Mouse (Mus musculus) layer of hippocampus, adult 11-12 months (tissue): ENCODE measurements around the gene Tmem214.

Experiments
- DNase-seq: peaks from one replicate; pipeline ENCODE4 v3.0.0; 2022; ENCODE audit warnings: low spot score

Gene Tmem214

DNA sequence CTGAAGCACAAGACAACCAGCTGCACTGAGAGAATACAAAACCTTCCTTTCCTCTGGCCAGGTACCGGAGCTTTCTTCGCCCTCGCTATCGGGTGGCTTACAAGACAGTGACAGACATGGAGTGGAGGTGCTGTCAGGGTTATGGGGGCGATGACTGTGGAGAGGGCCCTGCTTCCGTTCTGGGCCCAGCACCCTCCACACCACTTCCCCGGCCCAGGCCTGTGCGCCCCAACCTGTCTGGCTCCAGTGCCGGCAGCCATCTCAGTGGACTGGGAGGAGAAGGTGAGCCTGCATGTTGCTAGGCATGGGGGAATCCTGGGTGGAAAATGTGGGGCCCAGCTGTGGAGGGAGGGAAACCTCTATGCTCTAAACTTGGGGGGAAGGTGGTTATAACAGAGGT is 47.6 kb downstream of the Tmem214 start:
- no peak for DNase-seq

DNA sequence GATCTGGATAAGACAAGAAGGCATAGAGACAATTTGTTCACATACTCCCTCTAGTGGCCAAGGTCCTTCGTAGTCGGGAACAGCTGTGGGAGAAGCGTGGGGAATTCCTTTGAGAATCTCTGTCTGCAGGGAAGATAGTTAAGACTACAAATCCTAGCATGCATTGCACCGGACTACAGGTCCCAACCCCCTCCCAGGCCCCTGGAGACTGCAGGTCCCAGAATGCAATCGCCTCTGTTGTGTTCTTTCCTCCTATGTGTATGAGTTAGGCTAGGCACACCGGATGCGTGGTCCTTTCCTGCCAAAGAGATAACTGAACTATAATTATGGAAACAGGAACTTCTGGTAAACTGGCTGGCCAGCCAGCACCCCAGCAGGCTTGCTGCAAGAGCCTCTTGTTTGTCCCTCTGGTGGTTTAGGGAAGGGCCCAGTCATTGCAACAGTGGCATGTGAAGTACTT is 48.2 kb downstream of the Tmem214 start:
- peak; percentile 94 for DNase-seq

GRCm38 (mm10) chr5:30916841-30917240 is 49.0 kb downstream of the Tmem214 start:
- no peak for DNase-seq

DNA sequence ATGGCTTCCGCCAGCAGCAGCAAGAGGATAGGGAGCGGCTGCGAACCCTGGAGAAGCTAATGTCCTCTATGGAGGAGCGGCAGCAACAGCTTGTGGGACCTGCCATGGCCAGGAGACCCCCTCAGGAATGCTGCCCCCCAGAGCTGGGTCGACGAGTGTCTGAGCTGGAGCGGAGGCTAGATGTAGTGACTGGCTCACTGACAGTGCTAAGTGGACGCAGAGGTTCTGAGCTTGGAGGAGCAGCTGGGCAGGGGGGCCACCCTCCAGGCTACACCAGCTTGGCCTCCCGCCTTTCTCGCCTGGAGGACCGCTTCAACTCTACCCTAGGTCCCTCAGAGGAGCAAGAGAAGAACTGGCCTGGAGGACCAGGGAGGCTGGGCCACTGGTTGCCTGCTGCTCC is 49.5 kb downstream of the Tmem214 start:
- DNase-seq = no peak

- DNase-seq = no peak
Observed at GRCm38 (mm10) chr5:30917891-30918670, 50.3 kb downstream of the Tmem214 start.

DNA sequence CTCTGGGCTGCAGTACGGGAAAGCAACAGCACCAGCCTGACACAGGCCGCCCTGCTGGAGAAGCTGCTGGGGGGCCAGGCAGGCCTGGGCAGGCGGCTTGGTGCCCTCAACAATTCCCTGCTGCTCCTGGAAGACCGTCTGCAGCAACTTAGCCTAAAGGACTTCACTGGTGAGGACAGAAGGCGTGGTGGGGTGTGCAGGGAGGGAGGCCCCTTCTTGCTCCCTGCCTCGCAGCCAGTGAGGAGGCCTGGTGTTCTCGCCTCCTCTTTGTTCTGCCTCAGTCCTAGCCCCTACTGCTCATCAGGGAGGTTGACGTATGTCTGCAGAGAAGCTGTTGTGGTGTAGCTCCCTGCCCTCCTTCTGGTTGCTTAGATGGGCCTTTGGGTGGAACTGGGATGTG is 50.9 kb downstream of the Tmem214 start:
- DNase-seq = no peak

GRCm38 (mm10) chr5:30919831-30920614 is 52.2 kb downstream of the Tmem214 start:
- no peak for DNase-seq

DNA sequence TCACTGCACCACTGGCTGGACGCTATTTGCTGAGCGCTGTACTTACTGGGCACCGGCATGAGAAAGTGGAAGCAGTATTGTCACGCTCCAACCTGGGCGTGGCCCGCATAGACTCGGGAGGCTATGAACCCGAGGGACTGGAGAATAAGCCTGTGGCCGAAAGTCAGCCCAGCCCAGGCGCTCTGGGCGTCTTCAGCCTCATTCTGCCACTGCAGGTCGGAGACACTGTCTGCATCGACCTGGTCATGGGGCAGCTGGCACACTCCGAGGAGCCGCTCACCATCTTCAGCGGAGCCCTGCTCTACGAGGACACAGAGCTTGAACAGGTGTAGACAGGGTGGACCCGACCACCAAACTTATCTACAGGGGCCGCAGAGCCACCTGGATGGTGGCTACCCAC is 52.8 kb downstream of the Tmem214 start:
- peak; percentile 40 for DNase-seq

DNA sequence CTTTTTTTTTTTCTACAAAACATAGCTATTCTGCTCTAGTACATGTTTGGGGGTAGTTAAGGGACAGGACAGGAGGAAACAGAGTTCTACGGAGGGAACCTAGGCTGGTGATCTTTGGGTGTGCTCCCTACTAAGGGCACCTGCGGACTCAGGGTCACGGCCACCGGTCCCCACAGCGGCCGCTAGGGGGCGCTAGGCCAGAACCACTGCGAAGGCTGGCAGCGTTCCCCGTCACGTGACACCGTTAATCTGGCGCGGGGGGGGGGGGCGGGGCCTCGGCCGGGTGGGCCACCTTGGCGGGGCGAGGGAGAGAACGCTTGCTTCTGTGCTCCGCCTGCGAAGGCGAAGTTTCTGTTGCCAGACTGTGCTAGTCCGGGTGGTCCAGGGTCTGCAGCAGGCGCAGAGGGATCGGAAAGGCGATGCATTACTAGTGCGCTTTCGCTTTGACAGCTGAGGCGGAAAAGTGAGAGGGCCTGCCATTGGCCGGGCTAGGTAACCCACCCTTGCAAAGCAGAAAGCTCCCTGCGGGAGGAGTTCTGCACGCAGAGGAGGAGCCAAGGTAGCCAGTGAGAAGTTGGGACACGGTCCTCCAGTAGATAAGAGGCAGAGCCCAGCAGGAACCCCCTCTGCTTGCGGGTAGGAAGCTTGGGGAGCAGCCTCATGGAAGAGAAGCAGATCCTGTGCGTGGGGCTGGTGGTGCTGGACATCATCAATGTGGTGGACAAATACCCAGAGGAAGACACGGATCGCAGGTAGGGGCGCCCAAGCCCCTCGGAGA is 53.6 kb downstream of the Tmem214 start, which contains the start of gene Khk:
Gene Khk, plus strand, starts transcription at position 176 of the 778 bp plus-strand sequence.
- DNase-seq = peak; percentile 92

DNA sequence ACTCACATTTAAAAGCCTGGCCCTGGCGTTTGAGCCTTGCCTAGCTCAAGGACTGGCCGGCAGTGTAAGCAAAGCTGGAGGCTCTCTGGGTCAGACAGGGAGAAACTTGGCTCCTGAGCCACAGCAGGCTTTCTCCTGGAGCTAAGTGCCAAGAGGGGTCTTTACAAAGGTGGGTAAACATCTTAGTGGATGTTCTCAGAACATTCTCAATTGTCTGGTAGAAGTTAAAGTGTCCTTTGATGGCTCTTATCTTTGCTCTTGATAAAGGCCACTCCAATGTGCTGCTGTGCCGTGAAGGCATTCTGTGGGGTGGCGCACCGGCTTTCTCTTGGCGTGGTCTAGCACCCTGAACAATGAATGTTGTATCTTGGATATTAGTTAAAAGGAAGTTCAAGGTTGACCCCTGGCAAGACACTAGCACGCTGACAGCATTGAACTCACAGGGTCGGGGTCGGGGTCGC is 54.8 kb downstream of the Tmem214 start:
- no peak for DNase-seq

GRCm38 (mm10) chr5:30923119-30923518 is 55.3 kb downstream of the Tmem214 start:
- DNase-seq = no peak

- DNase-seq = no peak
Observed at GRCm38 (mm10) chr5:30924614-30925013, 56.8 kb downstream of the Tmem214 start.

DNA sequence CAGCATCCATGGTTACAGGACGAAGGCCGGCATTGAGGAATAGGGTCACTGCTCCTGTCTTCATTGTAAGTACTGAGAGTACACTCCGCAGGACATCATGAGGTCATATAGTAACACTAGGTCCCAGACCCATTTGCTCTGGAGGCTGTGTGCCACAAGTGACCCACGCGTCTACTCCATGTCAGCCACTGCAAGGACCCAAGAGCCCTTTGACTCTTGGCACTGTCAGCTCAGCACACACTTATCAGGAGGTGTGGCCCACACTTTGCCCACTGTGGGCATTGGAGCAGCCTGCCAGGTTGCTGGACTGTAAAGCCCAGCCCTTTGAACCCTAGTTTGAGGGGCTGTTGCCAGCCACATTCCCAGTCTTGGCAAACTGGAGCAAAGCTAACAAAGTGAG is 57.4 kb downstream of the Tmem214 start:
- DNase-seq = no peak

DNA sequence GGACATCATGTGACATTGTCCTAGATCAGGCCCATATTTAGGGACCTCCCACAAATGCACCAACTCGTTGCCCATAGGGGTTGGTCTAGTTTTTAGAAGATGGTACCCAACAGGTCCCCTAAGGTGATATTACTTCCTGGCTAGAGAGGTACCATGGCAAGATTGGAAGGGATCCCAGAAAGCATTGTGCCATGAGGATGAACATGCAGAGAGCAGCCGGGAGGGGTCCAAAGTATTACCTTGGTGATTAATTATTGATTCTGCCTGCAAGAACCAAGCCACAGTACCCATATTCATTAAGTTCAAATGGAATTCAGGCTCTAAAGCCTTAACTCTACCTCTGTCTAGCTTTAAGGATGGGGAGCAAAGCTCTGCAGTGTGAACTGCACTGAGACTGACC is 58.3 kb downstream of the Tmem214 start:
- DNase-seq = no peak

DNA sequence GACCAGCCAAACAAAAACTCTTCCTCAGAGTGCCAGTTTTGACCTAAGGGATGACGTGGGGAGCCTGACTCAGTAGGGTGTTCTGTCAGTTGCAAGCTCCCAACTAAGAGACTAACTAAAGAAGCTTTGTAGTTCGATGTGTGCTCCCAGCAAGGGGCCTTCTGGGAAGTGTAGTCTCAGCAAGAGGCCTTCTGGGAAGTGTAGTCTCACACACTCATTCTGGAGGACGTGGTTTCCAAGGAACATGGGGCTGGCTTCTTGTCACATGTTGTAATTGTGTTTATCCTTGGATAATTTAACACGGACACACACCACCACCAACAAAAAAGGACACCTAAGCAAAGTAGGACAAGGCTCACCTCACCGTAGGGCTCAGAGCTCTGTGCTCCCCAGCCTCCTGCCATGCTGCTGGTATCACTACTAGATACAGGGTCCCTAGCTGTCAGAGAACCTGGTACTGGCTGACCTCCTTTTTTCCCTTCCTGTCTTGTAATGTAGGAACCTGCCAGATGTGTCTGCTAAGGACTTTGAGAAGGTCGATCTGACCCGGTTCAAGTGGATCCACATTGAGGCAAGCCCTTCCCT is 60.2 kb downstream of the Tmem214 start:
- DNase-seq = peak; percentile 63
